Mouse (Mus musculus) forebrain, postnatal 0 days (tissue): ENCODE measurements around the gene Anks3. TPM values are rescaled to one million over a fixed set of nuclear protein-coding genes. Genes with fewer than 3 reads are reported as not detected.

Experiments
- ATAC-seq: fragments of 200-750 bp; cut with Nextera tagmentation; 2 replicates; pipeline ENCODE4 v1.8.0; 2017; ENCODE audit warnings: mild to moderate bottlenecking, moderate library complexity
- DNase-seq: peaks from one replicate; pipeline ENCODE4 v3.0.0-alpha.2; 2015
- H3K27ac ChIP-seq: fragments of 300-500 bp; sonication (generic); 2 replicates; pipeline ENCODE4 v1.5.1; 2014; ENCODE audit warnings: low read depth, mild to moderate bottlenecking, antibody characterized with exemption, low read length, moderate library complexity, mixed read lengths
- H3K27me3 ChIP-seq: fragments of 300-500 bp; sonication (generic); 2 replicates; pipeline ENCODE4 v1.6.1; 2014; ENCODE audit warnings: mild to moderate bottlenecking, low read length, mixed read lengths; ENCODE audit not compliant: insufficient read depth
- H3K36me3 ChIP-seq: fragments of 300-500 bp; sonication (generic); 2 replicates; pipeline ENCODE4 v1.6.1; 2014; ENCODE audit warnings: mild to moderate bottlenecking, moderate library complexity; ENCODE audit not compliant: insufficient read depth
- H3K4me1 ChIP-seq: fragments of 300-500 bp; sonication (generic); 2 replicates; pipeline ENCODE4 v1.6.1; 2014; ENCODE audit warnings: antibody characterized with exemption; ENCODE audit not compliant: insufficient read depth
- H3K4me2 ChIP-seq: fragments of 300-500 bp; sonication (generic); 2 replicates; pipeline ENCODE4 v1.6.1; 2014; ENCODE audit warnings: low read depth, mild to moderate bottlenecking, moderate library complexity
- H3K4me3 ChIP-seq: fragments of 300-500 bp; sonication (generic); 2 replicates; pipeline ENCODE4 v1.5.1; 2014; ENCODE audit warnings: low read depth, low read length, mixed read lengths
- H3K9ac ChIP-seq: fragments of 300-500 bp; sonication (generic); 2 replicates; pipeline ENCODE4 v1.6.1; 2014; ENCODE audit warnings: mild to moderate bottlenecking
- H3K9me3 ChIP-seq: fragments of 300-500 bp; sonication (generic); 2 replicates; pipeline ENCODE4 v1.6.1; 2016; ENCODE audit warnings: low read length
- CTCF ChIP-seq: sonication (generic); IDR thresholded peaks from 2 replicates; pipeline ENCODE4 v1.5.1; 2016; ENCODE audit warnings: antibody characterized with exemption, control low read depth, low read depth
- WGBS: fragments of 180-500 bp; shearing (Covaris S2); extraction: QIAGEN DNeasy Blood & Tissue Kit; methylation state at CpG from one replicate; pipeline ENCODE4 v1.1.7; 2014; 5-methylcytosine and 5-hydroxymethylcytosine counted together
- polyA plus RNA-seq: library from polyadenylated mRNA; unstranded; fragments of >200 nt; fragmentation: Nextera tagmentation; extraction: Ambion mirVana; gene quantifications from 2 replicates; pipeline ENCODE4 v1.2.1, GENCODE M21; 2015
- total RNA-seq: library from RNA; depleted of rRNA; stranded (reverse); fragments of >200 nt; gene quantifications from 2 replicates; pipeline ENCODE4 v1.2.3, GENCODE M21; 2014

The Anks3 gene
- total and polyA plus RNA-seq, 2 experiments from 2014 or later, result 37.6 to 55.6 TPM

GRCm38 (mm10) chr16:4928474-4928873 is 35.5 kb downstream of the Anks3 start:
- Histone ChIP-seq H3K27me3 (no peaks in the 10 kb centered on the region), H3K36me3 (peaks cover 89% of the 10 kb centered on the region), H3K9ac (no peak overlapping the region), H3K4me2 (no peak overlapping the region), H3K9me3 (no peaks in the 10 kb centered on the region), H3K4me1 (no peaks in the 10 kb centered on the region), H3K27ac (no peak overlapping the region), H3K4me3 (no peak overlapping the region)
- TF ChIP-seq CTCF, result no peak
- no peak for DNase-seq
- 98% methylated on average over 2 of the region's 2 CpGs for WGBS
- no peak for ATAC-seq

- no peaks in the 10 kb centered on the region for H3K27me3 ChIP-seq
- 95% methylated on average over 7 of the region's 7 CpGs for WGBS
- no peak overlapping the region for H3K4me2 ChIP-seq
- ATAC-seq (no peak), DNase-seq (no peak)
- no peak overlapping the region for H3K9ac ChIP-seq
- peaks cover 89% of the 10 kb centered on the region for H3K36me3 ChIP-seq
- no peak for TF ChIP-seq CTCF
- no peaks in the 10 kb centered on the region for H3K9me3 ChIP-seq
- H3K4me1 ChIP-seq, result no peaks in the 10 kb centered on the region
- no peak overlapping the region for H3K27ac ChIP-seq
- H3K4me3 ChIP-seq, result no peak overlapping the region
Observed at GRCm38 (mm10) chr16:4927967-4928366, 36.0 kb downstream of the Anks3 start.

GRCm38 (mm10) chr16:4923996-4924395 is 40.0 kb downstream of the Anks3 start:
- TF ChIP-seq CTCF, result no peak
- no peak overlapping the region for H3K27ac ChIP-seq
- DNase-seq, result no peak
- no peak overlapping the region for H3K9ac ChIP-seq
- no peaks in the 10 kb centered on the region for H3K4me1 ChIP-seq
- WGBS, result 95% methylated on average over 5 of the region's 5 CpGs
- no peak for ATAC-seq
- no peaks in the 10 kb centered on the region for H3K27me3 ChIP-seq
- H3K9me3 ChIP-seq, result no peaks in the 10 kb centered on the region
- H3K36me3 ChIP-seq, result peaks cover 71% of the 10 kb centered on the region
- no peak overlapping the region for H3K4me3 ChIP-seq
- H3K4me2 ChIP-seq, result no peak overlapping the region

- DNase-seq, result no peak
- 93% methylated on average over 6 of the region's 6 CpGs for WGBS
- H3K4me1 ChIP-seq, result no peaks in the 10 kb centered on the region
- no peak overlapping the region for H3K27ac ChIP-seq
- no peak overlapping the region for H3K4me2 ChIP-seq
- H3K9ac ChIP-seq, result no peak overlapping the region
- ATAC-seq, result no peak
- no peaks in the 10 kb centered on the region for H3K9me3 ChIP-seq
- H3K27me3 ChIP-seq, result no peaks in the 10 kb centered on the region
- no peak for TF ChIP-seq CTCF
- H3K4me3 ChIP-seq, result no peak overlapping the region
- peaks cover 61% of the 10 kb centered on the region for H3K36me3 ChIP-seq
Observed at GRCm38 (mm10) chr16:4922481-4922880, 41.5 kb downstream of the Anks3 start.

GRCm38 (mm10) chr16:4920556-4920955 is 43.4 kb downstream of the Anks3 start:
- Histone ChIP-seq H3K36me3 (peaks cover 59% of the 10 kb centered on the region), H3K4me2 (no peak overlapping the region), H3K27ac (no peak overlapping the region), H3K4me3 (no peak overlapping the region), H3K9ac (no peak overlapping the region), H3K4me1 (no peaks in the 10 kb centered on the region), H3K27me3 (no peaks in the 10 kb centered on the region), H3K9me3 (no peaks in the 10 kb centered on the region)
- no peak for DNase-seq
- TF ChIP-seq CTCF, result no peak
- WGBS, result 93% methylated on average over 4 of the region's 4 CpGs
- no peak for ATAC-seq

- no peak overlapping the region for H3K4me2 ChIP-seq
- WGBS, result 86% methylated on average over 2 of the region's 2 CpGs
- ATAC-seq (no peak), DNase-seq (no peak)
- H3K36me3 ChIP-seq, result peaks cover 57% of the 10 kb centered on the region
- no peaks in the 10 kb centered on the region for H3K9me3 ChIP-seq
- H3K27ac ChIP-seq, result no peak overlapping the region
- H3K4me3 ChIP-seq, result no peak overlapping the region
- no peaks in the 10 kb centered on the region for H3K4me1 ChIP-seq
- no peaks in the 10 kb centered on the region for H3K27me3 ChIP-seq
- no peak overlapping the region for H3K9ac ChIP-seq
- TF ChIP-seq CTCF, result no peak
Observed at GRCm38 (mm10) chr16:4916608-4917007, 47.4 kb downstream of the Anks3 start.

GRCm38 (mm10) chr16:4915931-4916330 is 48.1 kb downstream of the Anks3 start:
- Histone ChIP-seq H3K27me3 (no peaks in the 10 kb centered on the region), H3K27ac (no peak overlapping the region), H3K9ac (no peak overlapping the region), H3K4me1 (no peaks in the 10 kb centered on the region), H3K4me2 (no peak overlapping the region), H3K36me3 (peaks cover 62% of the 10 kb centered on the region), H3K4me3 (no peak overlapping the region), H3K9me3 (no peaks in the 10 kb centered on the region)
- DNase-seq, result no peak
- no peak for TF ChIP-seq CTCF
- ATAC-seq, result no peak
- 93% methylated on average over 3 of the region's 3 CpGs for WGBS
